Comparison of ENCODE assay signal across 7 mouse cellular contexts in genomic region chr17:34931735-34932098, GRCm38 (mm10). TPM values are rescaled to one million over a fixed set of nuclear protein-coding genes. Genes with fewer than 3 reads are reported as not detected.
A peak's percentile ranks its signal among the peaks of the same experiment; 100 is the strongest.
DNase-seq lines count a peak whose midpoint lies in the region; ATAC-seq lines count a peak whose summit lies in the region.

No protein-coding gene starts in this region.

- no peak for DNase-seq in neural tube, embryonic 11.5 days (ENCODE audit: low spot score)
- no peak for DNase-seq in neural tube, embryonic 10.5 days (ENCODE audit: extremely low spot score, low spot score)
- DNase-seq in cerebellum, adult 9-10 months, result peak; percentile 61
- no peak for DNase-seq in ovary, postnatal 10 days (ENCODE audit: low spot score)

- no peak for ATAC-seq in neural tube, embryonic 11.5 days (ENCODE audit: insufficient read depth, low FRiP score, low TSS enrichment)
- ATAC-seq in heart, embryonic 14.5 days (ENCODE audit: insufficient number of reproducible peaks, insufficient read depth, low FRiP score, low read depth), result no peak
- no peak for ATAC-seq in limb, embryonic 12.5 days (ENCODE audit: insufficient number of reproducible peaks, insufficient read depth, low FRiP score, low TSS enrichment, low read depth)
- peak; percentile 68 for ATAC-seq in neural tube, embryonic 15.5 days (ENCODE audit: low FRiP score)

- no peaks in the 10 kb centered on the region for H3K9me3 ChIP-seq in neural tube, embryonic 11.5 days (ENCODE audit: control insufficient read depth, low read length)
- H3K9me3 ChIP-seq in heart, embryonic 14.5 days (ENCODE audit: control insufficient read depth, low read length), result no peaks in the 10 kb centered on the region
- no peaks in the 10 kb centered on the region for H3K9me3 ChIP-seq in limb, embryonic 12.5 days
- no peaks in the 10 kb centered on the region for H3K9me3 ChIP-seq in neural tube, embryonic 15.5 days (replicated peaks)

- no peaks in the 10 kb centered on the region for H3K36me3 ChIP-seq in neural tube, embryonic 11.5 days (ENCODE audit: control insufficient read depth, insufficient read depth, low read length)
- peaks cover 21% of the 10 kb centered on the region for H3K36me3 ChIP-seq in heart, embryonic 14.5 days (ENCODE audit: control insufficient read depth, insufficient read depth, low read length)
- H3K36me3 ChIP-seq in limb, embryonic 12.5 days, result peaks cover 23% of the 10 kb centered on the region
- peaks cover 20% of the 10 kb centered on the region for H3K36me3 ChIP-seq in neural tube, embryonic 15.5 days

- no peak overlapping the region for H3K27ac ChIP-seq in neural tube, embryonic 11.5 days (ENCODE audit: low read depth, low read length)
- peak overlapping the region in 1 of 2 experiments; percentile 53; a peak in 2 of 4 replicates for H3K27ac ChIP-seq in heart, embryonic 14.5 days (replicated peaks in 1 of 2; ENCODE audit: control insufficient read depth in 1 of 2, insufficient read depth in 1 of 2, low read depth in 2 of 2, low read length in 2 of 2)
- no peak overlapping the region for H3K27ac ChIP-seq in limb, embryonic 12.5 days
- H3K27ac ChIP-seq in neural tube, embryonic 15.5 days (replicated peaks), result peak overlapping the region; percentile 81

- peak overlapping the region; percentile 67 for H3K9ac ChIP-seq in neural tube, embryonic 11.5 days (ENCODE audit: low read length)
- peak overlapping the region; percentile 89 for H3K9ac ChIP-seq in heart, embryonic 14.5 days (ENCODE audit: low read length)
- peak overlapping the region; percentile 75 for H3K9ac ChIP-seq in limb, embryonic 12.5 days (replicated peaks)
- H3K9ac ChIP-seq in neural tube, embryonic 15.5 days (replicated peaks), result peak overlapping the region; percentile 91

- no peaks in the 10 kb centered on the region for H3K27me3 ChIP-seq in neural tube, embryonic 11.5 days (ENCODE audit: control insufficient read depth, insufficient read depth, low read length)
- no peaks in the 10 kb centered on the region for H3K27me3 ChIP-seq in heart, embryonic 14.5 days (ENCODE audit: control insufficient read depth, insufficient read depth, low read length)
- no peaks in the 10 kb centered on the region for H3K27me3 ChIP-seq in limb, embryonic 12.5 days
- no peaks in the 10 kb centered on the region for H3K27me3 ChIP-seq in neural tube, embryonic 15.5 days (replicated peaks)

- 8% methylated on average over 14 of the region's 14 CpGs for WGBS in neural tube, embryonic 11.5 days
- 9% methylated on average over 14 of the region's 14 CpGs for WGBS in heart, embryonic 14.5 days
- WGBS in limb, embryonic 12.5 days, result 11% methylated on average over 14 of the region's 14 CpGs
- WGBS in neural tube, embryonic 15.5 days, result 9% methylated on average over 14 of the region's 14 CpGs

- H3K4me3 ChIP-seq in neural tube, embryonic 11.5 days (ENCODE audit: low read depth, low read length), result peak overlapping the region; percentile 69
- peak overlapping the region; percentile 77 to 84 for H3K4me3 ChIP-seq in heart, embryonic 14.5 days (ENCODE audit: control insufficient read depth in 1 of 2, insufficient read depth in 1 of 2, low read depth in 1 of 2, low read length in 2 of 2)
- H3K4me3 ChIP-seq in limb, embryonic 12.5 days (replicated peaks), result peak overlapping the region; percentile 71
- H3K4me3 ChIP-seq in neural tube, embryonic 15.5 days (replicated peaks), result peak overlapping the region; percentile 83

- 0 out of 2 replicates have a peak, but pooled peaks cover 4% of the 10 kb centered on the region for H3K4me1 ChIP-seq in neural tube, embryonic 11.5 days (ENCODE audit: control insufficient read depth, insufficient read depth, low read length)
- H3K4me1 ChIP-seq in heart, embryonic 14.5 days (ENCODE audit: control insufficient read depth in 2 of 2, insufficient read depth in 2 of 2, low read length in 2 of 2), result peaks cover 8 to 10% of the 10 kb centered on the region in 2 experiments; a peak in 3 of 4 replicates
- peaks cover 8% of the 10 kb centered on the region for H3K4me1 ChIP-seq in limb, embryonic 12.5 days (replicated peaks)
- peaks cover 14% of the 10 kb centered on the region for H3K4me1 ChIP-seq in neural tube, embryonic 15.5 days

- peak overlapping the region; percentile 97 for H3K4me2 ChIP-seq in neural tube, embryonic 11.5 days (ENCODE audit: low read depth)
- peak overlapping the region; percentile 99 for H3K4me2 ChIP-seq in heart, embryonic 14.5 days (ENCODE audit: low read length)
- peak overlapping the region; percentile 98 for H3K4me2 ChIP-seq in limb, embryonic 12.5 days
- peak overlapping the region; percentile 93 for H3K4me2 ChIP-seq in neural tube, embryonic 15.5 days

RNA-seq across cellular contexts. Expression of gene Neu1, which starts 0.7 kb away (rescaled TPM):
- 16.4 and 16.8 TPM in 2 replicates for polyA plus RNA-seq in neural tube, embryonic 11.5 days (2014; fragmentation: Nextera tagmentation; extraction: Ambion mirVana)
- 13.7 and 14.6 TPM in 2 replicates for polyA plus RNA-seq in heart, embryonic 14.5 days (2014; fragmentation: Nextera tagmentation; extraction: Ambion mirVana)
- polyA plus RNA-seq in limb, embryonic 12.5 days (2016; fragmentation: Nextera tagmentation; extraction: Ambion mirVana), result 16.2 and 18.9 TPM in 2 replicates
- 39.1 and 43.5 TPM in 2 replicates for polyA plus RNA-seq in neural tube, embryonic 15.5 days (2015; fragmentation: Nextera tagmentation; extraction: Ambion mirVana)

RNA-seq across cellular contexts. Expression of gene Slc44a4, which starts 17.5 kb away (rescaled TPM):
- not detected in 2 replicates for polyA plus RNA-seq in neural tube, embryonic 11.5 days (2014; fragmentation: Nextera tagmentation; extraction: Ambion mirVana)
- not detected in 2 replicates for polyA plus RNA-seq in heart, embryonic 14.5 days (2014; fragmentation: Nextera tagmentation; extraction: Ambion mirVana)
- polyA plus RNA-seq in limb, embryonic 12.5 days (2016; fragmentation: Nextera tagmentation; extraction: Ambion mirVana), result not detected in 2 replicates
- polyA plus RNA-seq in neural tube, embryonic 15.5 days (2015; fragmentation: Nextera tagmentation; extraction: Ambion mirVana), result 4.1 TPM in 1 of 2 replicates, not detected in the other

RNA-seq across cellular contexts. Expression of gene Hspa1b, which starts 27.3 kb away (rescaled TPM):
- polyA plus RNA-seq in neural tube, embryonic 11.5 days (2014; fragmentation: Nextera tagmentation; extraction: Ambion mirVana), result 0.13 and 0.37 TPM in 2 replicates
- polyA plus RNA-seq in heart, embryonic 14.5 days (2014; fragmentation: Nextera tagmentation; extraction: Ambion mirVana), result 0.09 and 0.19 TPM in 2 replicates
- 0.19 TPM in 1 of 2 replicates, not detected in the other for polyA plus RNA-seq in limb, embryonic 12.5 days (2016; fragmentation: Nextera tagmentation; extraction: Ambion mirVana)
- 0.54 and 0.84 TPM in 2 replicates for polyA plus RNA-seq in neural tube, embryonic 15.5 days (2015; fragmentation: Nextera tagmentation; extraction: Ambion mirVana)

RNA-seq across cellular contexts. Expression of gene Ehmt2, which starts 33.4 kb away (rescaled TPM):
- 62.7 and 70.3 TPM in 2 replicates for polyA plus RNA-seq in neural tube, embryonic 11.5 days (2014; fragmentation: Nextera tagmentation; extraction: Ambion mirVana)
- polyA plus RNA-seq in heart, embryonic 14.5 days (2014; fragmentation: Nextera tagmentation; extraction: Ambion mirVana), result 31.4 and 35.2 TPM in 2 replicates
- polyA plus RNA-seq in limb, embryonic 12.5 days (2016; fragmentation: Nextera tagmentation; extraction: Ambion mirVana), result 114 TPM in 2 replicates
- polyA plus RNA-seq in neural tube, embryonic 15.5 days (2015; fragmentation: Nextera tagmentation; extraction: Ambion mirVana), result 80.4 and 81.2 TPM in 2 replicates

RNA-seq across cellular contexts. Expression of gene C2, which starts 33.7 kb away (rescaled TPM):
- polyA plus RNA-seq in neural tube, embryonic 11.5 days (2014; fragmentation: Nextera tagmentation; extraction: Ambion mirVana), result 0.57 and 0.86 TPM in 2 replicates
- polyA plus RNA-seq in heart, embryonic 14.5 days (2014; fragmentation: Nextera tagmentation; extraction: Ambion mirVana), result 1.0 and 1.2 TPM in 2 replicates
- 0.84 and 1.1 TPM in 2 replicates for polyA plus RNA-seq in limb, embryonic 12.5 days (2016; fragmentation: Nextera tagmentation; extraction: Ambion mirVana)
- polyA plus RNA-seq in neural tube, embryonic 15.5 days (2015; fragmentation: Nextera tagmentation; extraction: Ambion mirVana), result 1.7 and 4.0 TPM in 2 replicates
